Mouse (Mus musculus) liver (tissue): Measurements from ENCODE around the gene Tmem255b.

Experiments
- DNase-seq: peaks from one replicate; pipeline ENCODE4 v3.0.0-alpha.2; 2020; ENCODE audit warnings: mixed read lengths

The Tmem255b gene

DNA sequence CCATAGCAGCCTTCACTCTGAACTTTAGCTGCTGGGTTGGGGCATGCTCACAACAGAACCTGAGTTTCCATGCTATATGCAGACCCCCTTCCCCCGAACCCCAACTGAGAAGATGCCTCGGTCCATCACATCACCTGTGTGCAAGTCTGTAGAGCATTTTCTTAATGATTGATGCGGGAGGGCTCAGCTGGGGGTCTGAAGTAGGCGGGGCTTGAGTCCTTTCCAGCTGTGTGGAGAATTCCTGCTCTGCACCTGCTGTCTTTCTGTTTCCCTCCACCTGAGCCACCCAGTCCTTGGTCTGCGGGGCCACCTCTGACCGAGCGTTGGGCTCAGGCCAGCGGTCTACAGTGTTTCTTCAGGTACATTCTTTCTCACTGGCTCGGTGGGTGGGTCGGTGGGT lies at the start of gene Tmem255b:
Gene Tmem255b (plus strand): TSS at position 301 of the 400 bp plus-strand sequence.
- DNase-seq = no peak

DNA sequence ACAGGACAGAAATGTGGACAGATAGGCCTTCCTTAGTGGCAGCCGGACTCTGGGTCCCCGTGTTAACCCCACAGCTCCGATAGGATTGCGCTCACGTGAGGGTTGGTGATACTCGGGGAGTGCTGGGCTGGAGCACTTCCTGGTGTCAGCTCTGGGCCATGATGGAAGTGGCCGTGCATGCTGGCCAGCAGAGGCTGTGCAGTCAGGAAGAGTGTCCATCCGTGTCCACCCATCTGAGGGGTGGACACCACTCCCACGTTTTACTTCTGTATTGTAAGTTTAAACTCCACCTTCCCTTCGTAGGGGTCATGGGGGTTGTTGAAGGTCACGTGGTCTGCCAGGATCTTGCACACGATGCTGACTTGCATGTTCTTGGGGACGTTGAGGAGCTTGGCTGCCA lies 48.6 kb upstream of the Tmem255b start:
- DNase-seq = no peak

DNA sequence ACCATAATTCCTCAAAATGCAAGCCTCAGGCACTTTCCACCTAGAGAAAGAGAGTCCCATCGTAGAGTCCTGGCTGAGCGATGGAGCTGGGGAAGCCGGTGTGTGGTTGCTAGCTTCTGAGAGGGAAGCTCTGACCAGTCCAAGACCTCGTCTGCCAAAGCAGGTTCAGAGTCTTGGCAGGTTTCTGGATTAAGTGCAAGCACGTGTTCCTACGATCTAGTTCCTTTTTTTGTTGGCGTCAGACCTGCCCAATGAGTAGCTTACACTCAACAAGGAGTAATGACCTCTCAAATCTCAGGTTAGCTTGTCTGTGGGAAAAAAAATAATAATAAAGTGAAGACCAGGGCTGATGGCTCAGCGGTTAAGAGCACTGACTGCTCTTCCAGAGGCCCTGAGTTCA lies 47.3 kb upstream of the Tmem255b start:
- no peak for DNase-seq

DNA sequence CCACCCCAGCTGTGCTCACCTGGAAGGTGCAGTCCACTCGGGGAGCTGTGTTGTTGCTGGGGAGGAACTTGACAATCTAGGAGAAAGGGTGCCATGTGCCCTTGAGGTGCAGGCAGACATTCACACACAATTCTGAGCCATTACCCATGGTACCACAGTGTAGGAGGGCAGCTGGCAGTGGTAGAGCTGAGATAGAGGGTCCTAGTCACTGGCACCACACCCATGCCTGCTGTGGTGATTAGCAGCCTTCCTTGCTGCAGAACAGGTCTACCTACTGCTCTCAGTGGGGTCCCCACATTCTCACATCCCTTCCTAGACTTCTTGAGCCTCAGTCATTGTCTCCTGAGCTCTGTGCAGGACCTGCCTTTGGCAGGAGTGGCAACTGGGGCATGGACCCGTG lies 46.2 kb upstream of the Tmem255b start:
- no peak for DNase-seq

DNA sequence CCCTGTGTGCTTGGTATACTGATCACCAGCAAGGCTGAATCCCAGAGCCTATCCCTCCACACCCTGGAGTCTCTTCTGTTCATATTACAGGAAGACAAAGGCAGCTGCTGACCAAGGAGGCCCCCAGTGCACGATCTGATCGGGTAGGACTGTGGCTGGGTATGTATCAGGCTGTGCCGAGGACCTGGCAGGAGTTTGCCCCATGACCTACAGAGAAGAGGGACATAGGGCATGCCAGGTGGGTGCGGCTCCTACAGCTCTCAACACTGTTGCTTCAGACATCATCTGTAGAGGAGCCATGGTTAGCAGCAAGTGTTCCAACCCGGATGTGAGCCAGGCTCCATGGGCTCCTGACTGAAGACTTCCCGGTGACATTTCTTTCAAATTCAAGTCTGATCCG lies 41.1 kb upstream of the Tmem255b start:
- no peak for DNase-seq

DNA sequence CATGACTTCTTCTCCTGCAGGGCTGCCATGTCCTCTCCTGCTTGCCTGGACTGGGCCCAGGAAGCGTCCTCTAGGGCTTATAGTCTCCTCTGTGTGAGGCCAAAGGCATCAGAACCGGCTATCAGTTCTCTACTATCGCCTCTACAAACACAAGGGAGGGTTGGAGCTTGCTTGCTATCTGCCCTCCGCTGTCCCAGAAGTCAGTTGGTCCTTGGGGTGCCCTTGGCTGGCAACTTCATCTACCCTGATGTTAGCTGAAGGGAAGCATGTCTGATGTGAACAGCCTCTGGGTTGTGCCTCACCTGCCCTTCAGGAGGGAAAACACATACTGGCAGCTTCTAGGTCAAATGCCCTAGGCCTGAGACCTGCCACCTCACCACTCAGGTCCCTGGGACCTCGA lies 38.3 kb upstream of the Tmem255b start, which contains the start of gene Atp4b:
Gene Atp4b (minus strand): TSS at position 101 of the 400 bp plus-strand sequence.
- DNase-seq = no peak

DNA sequence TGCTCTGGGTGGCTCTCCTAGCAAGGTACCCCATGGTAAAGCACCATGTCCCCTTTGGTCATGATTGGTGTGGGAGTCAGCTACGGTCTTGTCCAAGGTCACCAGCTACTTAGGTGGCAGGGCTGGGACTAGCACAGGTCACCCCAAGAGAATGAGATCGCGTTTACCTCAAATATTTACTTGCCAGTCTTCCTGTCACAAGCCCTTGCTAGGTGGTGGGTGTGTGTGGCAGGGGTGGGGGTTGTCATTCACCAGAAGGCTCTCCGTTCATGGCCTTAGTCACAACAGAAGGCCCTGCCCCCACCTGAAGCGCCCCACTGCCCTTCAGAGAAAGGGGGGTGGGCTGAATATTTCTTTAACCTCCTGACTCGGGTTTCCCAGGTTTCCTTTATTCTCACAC lies 31.5 kb upstream of the Tmem255b start:
- no peak for DNase-seq

DNA sequence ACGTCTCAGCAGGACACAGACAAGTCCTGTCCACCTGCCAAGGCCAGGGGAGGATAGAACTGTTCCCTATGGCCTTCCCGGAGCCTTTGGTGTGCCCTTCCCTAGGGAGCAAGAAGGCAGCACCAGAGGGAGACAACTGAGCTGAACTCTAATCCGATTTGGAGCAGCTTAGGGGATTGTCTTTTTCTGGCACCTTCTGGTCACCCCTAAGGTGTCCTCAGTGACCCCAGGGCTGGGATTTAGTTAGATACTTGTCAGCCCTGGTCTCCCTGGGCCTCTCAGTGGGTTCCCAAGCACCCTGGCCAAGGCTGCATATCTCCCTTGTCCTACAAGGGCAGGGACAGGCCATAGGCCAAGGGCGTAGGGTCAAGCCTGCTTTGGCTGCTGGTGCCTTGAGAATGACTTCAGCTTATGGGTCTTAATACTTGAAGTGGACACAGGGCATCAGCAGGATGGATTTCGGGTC lies 30.3 kb upstream of the Tmem255b start, which contains the start of gene Grk1:
Gene Grk1 (plus strand): TSS at position 416 of the 466 bp plus-strand sequence.
- DNase-seq = no peak

DNA sequence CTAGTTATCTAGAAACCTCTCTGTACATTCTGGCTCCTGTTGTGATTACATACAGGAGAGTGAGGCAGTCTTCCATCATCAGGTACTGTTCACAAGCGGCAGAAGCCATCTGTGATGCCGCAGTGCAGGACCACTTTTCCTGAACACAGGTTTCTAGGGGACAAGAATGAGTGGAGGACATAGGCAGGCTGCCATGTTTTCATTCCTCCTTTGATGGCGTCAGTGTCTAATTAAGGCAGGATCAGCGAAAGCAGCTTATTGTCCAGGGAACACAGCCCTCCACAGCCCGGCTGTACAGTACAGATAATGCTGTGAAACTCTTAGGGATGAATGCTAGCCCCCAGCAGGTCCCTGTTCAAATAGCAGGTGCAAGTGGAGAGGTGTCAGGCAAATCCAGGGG lies 29.0 kb upstream of the Tmem255b start:
- DNase-seq = no peak

DNA sequence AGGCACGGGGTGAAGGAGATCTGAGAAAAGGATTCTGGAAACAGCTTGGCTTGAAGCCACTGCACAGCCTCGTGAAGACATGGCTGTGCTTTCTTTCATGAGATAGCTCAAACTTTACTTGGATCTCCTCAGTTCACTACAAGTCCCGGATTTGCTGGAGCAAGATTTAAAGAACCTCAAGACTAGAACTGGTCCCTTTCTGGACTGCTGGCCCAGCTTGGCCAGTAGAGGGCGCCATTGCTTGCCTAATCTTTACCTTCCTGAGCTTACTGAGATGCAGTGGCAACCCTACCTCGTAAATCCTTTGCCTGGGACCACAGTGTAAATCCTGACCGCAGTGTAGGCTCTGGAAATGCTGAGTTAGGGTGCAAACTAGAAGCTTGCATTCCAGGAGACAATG lies 23.4 kb upstream of the Tmem255b start:
- peak; percentile 65 for DNase-seq

DNA sequence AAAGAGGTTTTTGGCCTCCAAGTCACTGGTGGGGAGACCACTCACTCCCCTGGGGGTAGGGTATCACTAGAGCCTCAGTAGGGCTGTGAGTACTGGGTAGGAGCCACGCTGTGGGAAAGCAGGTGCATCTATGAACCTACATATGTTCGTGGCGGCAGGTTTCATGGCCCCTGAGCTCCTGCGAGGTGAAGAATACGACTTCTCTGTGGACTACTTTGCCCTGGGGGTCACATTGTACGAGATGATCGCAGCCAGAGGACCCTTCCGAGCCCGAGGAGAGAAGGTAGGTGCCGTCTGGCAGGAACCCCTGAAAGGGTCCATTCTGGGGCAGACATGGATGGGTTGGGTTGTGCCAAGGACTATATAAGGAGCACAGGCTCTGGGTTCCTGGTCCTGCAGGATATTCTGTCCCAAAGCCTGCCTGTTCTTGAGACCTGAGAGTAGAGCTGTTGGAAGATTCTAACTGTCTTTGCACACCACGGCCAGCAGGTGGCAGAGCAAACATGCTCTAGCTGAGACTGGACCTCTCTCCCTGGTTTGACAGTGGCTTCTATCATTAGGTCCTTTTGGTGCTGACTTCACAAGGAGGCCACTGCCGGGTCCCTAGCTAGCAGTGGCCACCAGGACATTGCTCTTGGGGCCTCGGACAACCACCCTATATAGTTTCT lies 22.0 kb upstream of the Tmem255b start:
- DNase-seq = peak; percentile 65

DNA sequence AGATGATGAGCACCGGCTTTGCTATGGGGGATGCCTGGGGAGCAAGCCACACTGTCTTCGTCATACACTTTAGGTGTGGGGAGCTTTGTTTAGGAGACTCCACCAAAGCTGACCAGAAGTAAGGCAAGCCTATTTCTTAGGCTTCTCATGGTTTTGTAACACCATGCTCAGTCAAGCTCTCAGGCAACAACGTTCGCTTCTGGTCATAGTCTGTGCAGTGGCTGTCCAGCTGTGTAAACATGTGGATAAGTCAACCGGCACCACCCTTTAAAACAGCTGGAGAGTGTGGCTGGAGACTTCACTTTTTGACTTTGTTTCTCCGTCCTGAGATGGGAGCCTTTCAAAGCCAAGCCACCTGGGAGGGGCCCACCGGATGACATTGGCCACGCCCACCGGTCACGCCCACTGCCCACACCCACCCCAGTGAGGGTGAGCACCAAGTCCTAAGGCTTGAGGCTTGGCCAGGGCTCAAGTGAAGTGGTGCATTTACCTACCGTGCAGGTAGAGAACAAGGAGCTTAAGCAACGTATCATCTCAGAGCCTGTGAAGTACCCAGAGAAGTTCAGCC lies 21.1 kb upstream of the Tmem255b start:
- DNase-seq = peak; percentile 34

DNA sequence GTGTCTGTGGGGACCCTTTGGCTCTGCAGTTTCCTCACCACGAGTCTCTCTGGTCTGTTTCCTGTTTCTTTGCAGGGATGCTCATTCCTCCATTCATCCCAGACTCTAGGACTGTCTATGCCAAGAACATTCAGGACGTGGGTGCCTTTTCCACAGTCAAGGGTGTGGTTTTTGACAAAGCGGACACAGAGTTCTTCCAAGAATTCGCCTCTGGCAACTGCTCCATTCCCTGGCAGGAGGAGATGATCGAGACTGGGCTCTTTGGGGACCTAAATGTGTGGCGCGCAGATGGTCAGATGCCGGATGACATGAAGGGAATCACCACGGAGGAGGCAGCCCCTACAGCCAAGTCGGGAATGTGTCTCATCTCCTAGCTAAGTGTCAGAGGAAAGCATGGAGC lies 19.1 kb upstream of the Tmem255b start:
- DNase-seq = no peak

DNA sequence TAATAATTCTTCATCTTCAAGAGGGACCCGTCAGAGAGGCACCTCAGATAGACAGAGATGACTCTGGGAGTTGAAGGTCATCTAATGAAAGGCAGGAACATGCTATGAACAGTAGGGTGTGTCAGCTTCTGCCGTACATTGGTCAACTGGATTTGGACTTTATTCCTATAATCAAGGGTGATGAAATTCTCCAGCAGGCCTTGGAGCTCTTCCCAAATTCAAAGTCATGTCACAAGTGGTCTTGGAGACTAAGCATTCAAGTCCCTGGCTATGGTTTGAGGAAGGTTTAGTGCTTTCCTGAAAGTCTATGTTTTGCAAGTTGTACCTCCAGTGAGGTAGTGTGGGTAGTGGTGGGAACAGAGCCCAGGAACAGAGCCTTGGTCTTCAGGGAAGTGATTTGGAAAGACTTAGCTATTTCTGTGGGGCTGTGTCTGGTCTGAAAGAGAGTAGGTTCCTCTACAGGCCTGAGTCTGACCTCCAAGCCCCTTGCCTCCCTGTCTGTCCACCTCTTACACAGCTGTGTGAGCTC lies 15.8 kb upstream of the Tmem255b start:
- DNase-seq = no peak

DNA sequence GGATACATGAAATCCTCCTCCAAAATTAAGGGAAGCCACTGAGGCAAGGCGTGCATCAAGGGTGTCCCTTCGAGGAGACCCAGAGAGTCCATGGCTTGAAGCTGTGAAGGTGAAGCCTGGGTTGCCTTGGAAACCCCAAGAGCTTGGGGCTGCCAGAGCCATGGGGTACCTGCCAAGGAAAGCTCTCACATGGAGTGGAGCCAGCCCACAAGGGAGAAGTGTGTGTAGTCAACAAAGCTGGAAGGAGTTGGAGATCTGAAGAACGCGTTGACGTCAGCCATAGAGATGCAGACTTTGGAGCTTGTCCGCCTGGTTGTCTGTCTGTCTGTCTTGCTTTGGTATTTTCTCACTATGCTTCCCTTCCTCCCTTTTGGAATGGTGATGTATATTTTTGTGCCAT lies 14.0 kb upstream of the Tmem255b start:
- DNase-seq = no peak

DNA sequence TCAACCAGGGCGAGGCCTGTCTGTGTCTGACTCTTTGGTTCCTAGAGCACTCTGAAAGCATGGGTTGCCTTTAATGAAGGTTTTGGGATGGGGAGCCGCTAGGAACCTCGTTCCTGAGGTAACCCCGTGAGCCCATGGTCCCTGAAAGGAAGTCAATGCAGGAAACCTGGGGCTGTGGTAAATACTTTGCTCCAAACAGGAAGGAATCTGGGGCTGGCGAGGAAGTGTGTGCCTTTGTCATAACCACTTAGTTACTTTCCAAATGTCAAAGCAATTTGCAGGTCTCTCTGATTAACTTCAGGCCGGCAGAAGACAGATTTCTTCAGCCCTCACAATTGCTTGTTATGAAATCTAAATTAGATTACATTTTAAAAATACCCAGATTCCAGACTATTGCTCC lies 7.6 kb upstream of the Tmem255b start:
- DNase-seq = no peak

DNA sequence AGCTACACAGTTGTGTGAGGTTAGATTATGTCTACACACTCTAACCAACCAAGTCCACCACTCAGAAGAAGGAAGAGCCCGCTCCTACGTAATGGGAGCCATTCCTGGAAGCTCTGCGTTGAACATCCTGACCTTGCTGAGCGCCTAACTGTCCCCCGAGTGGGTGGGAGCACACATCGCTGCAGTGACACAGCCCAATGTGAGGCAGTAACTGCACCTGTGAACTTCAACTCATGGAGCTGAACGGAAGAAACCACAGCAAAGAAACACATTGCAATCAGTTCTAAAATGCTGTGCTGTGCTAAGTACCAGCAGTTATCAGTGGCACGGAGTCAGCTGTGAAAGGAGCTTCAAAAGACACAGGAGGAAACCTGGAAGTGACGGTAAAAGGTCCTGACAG lies 6.8 kb upstream of the Tmem255b start:
- DNase-seq = no peak

DNA sequence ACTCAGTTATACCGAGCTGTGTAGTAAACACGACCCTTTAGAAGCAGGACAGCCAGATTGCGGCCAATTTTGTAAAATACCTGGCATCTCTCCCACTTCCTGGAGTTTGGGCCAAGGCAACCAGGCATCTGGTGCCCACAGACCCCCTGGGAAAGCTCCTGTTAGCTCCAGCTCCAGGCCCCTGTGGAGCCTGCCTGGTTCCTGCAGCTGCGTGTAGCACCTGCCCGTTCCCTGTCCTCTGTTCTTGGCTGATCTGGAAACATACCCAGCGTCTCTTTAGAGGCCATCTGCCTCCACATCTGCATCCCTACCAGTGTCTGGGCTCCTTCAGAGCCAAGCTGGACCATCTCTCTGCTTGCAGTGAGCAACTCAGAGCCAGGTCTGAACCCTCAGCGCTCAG lies 4.6 kb upstream of the Tmem255b start:
- no peak for DNase-seq

DNA sequence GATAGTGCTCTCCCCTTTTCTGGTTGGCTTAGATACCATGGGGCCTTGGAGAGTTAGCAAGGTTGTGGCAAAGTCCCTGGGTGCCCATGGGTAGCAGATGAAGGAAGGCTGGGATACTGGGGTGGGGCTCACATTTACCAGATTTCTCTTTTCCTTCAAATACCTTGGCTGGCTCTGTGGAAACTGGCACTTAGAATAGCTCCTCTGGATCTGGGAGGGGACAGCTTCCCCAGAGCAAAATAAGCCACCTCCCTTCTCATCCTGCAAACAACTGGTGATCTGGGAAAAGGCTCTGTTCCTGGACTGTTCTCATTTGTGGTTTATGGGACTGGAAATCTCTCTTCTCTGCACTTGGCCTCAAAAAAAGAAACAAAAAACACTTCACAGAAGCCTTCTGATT lies 4.1 kb upstream of the Tmem255b start:
- no peak for DNase-seq

DNA sequence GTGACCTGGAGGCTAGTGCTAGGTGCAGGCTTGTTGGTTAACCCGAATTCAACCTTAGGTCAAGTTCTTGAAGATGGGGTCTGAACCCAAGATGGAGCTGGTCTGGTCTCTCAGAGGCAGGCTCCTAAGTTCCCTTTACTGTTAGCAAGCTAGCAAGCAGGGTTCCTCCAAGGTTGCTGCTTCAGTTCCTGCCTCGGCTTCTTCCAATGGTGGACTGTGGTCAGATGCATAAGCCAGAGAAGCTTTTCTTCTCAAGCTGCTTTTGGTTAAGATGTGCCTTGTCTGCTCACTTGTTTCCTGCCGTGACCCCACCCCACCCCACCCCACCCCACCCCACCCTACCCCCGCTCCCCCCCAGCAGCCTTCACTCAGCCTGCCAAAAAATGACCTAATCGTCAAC lies 1.9 kb upstream of the Tmem255b start:
- DNase-seq = no peak

DNA sequence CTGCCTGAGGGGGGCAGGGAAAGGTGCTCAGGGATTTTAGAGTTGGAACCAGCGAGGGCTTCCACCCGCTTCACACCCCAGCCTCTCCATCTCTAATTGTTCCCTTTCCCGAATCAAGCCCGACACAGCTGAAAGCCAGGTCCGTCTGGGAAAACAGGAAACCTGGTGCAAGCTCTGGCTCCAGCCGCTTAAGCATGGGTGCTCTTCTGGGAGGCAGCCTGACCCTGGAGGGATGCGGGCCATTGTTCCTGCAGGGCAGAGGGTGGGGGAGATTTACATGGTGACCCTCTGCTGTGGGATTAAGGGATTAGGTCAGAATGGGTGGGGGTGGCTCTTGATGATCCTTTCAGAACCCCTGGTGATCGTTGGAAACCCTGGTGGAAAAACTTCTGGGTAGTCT lies 1.1 kb downstream of the Tmem255b start:
- no peak for DNase-seq

DNA sequence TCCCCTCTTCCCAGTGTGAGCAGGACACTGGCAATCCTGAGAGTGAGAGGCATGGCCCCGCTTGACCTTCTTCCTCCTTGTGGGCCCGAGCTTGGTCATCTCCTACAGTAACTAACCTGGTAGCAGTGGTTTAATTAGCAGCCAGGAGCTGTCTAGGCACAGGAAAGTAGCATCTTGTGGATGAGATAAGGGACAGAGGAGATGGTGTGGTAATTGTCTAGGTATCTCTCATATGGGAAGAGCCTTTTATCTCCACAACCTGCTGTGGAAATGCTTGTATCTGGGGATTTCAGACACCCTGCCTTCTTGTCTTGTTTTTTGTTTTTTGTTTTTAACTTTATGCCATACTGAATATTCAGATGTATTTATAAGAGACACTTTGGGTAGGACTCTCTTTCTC lies 2.5 kb downstream of the Tmem255b start:
- DNase-seq = no peak

DNA sequence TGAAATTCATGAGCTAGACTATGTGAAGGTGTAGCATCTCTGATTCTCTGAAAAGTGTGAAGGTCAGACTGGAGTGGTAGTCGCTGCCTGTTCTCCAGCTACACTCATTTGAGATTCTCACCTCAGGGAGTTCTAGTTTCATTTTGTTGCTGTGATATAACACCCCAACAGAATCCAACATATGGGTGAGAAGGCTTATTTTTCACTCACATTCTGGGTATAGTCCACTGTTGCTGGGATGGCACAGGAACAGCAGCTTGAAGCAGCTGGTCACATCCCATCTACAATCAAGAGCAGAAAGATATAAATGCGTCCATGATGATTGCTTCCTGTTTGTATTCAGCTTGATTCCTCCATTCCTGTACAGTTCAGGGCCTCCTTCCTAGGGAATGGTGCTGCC lies 7.2 kb downstream of the Tmem255b start:
- DNase-seq = no peak

DNA sequence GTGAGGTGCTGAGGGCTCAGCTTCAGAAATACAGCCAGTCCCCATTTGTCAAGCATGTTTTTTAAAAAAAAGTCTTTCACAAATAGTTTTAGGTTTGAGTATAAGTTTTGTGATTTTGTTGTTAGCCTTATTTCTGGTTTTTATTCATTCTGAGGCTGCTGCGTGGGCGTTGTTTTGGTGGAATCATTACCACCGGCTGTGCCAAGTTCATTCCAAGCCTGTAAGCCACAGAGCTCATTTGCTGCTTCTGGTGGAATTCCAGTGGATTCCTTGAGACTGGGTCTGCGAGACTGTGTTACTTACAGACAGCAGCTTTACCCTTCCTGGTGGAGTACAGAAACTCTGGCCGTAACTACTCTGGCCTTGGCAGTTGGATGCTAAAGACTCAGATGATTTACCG lies 11.5 kb downstream of the Tmem255b start:
- no peak for DNase-seq

DNA sequence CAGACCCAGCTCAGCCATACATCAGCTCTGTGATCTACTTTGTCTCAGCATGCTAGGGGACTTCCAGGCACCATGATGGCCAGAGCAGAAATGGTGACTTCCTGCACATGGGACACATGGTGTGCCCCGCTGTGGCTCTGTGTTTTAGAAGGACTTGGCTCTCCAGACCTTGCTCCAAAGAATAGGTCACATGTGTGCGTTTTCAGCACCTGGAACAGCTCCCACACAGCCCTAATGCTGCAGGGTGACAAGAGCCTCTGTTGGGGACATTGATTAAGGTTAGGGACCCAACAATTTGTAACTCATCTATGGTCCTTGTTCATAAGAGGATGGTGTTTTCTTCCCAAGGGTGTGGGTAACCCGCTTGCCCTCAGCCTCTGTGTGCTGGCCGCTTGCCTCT lies 13.2 kb downstream of the Tmem255b start:
- peak; percentile 33 for DNase-seq
